Mouse (Mus musculus): ENCODE results near the gene Gimd1.

GRCm38 (mm10) chr3:132637080-132637479, 7.5 kb downstream of the Gimd1 start:
- TF ChIP-seq CTCF (IDR thresholded peaks at IDR 0.05; ENCODE audit: borderline replicate concordance, insufficient read depth, low read length): no peak
- no peak for TF ChIP-seq POLR2A (IDR thresholded peaks at IDR 0.05; ENCODE audit: low read depth, low read length)

Data from embryonic fibroblast, embryonic 13.5 days (primary cell).